Mouse (Mus musculus) natural killer cell, adult 2 months (primary cell): ENCODE measurements around the gene Olfr310.

Experiments
- DNase-seq, 2 experiments: peaks; one replicate each; pipeline ENCODE4 v3.0.0; 2022; ENCODE audit warnings: low spot score in 2 of 2

The Olfr310 gene

GRCm38 (mm10) chr7:86277072-86277471, at the start of gene Olfr310:
Gene Olfr310, minus strand, starts transcription at chr7:86277172.
- no peak for DNase-seq

- DNase-seq: no peak
Observed at GRCm38 (mm10) chr7:86325530-86325929, 48.6 kb upstream of the Olfr310 start, which contains the start of gene Olfr308. Gene Olfr308, minus strand, starts transcription at chr7:86325630.

- DNase-seq: no peak
Observed at GRCm38 (mm10) chr7:86321323-86321722, 44.4 kb upstream of the Olfr310 start.

GRCm38 (mm10) chr7:86313608-86314007, 36.6 kb upstream of the Olfr310 start, which contains the start of gene Olfr309:
Gene Olfr309, minus strand, starts transcription at chr7:86313708.
- DNase-seq: no peak

GRCm38 (mm10) chr7:86246208-86246607, 30.8 kb downstream of the Olfr310 start, which contains the start of gene Vmn2r76:
Gene Vmn2r76, minus strand, starts transcription at chr7:86246308.
- no peak for DNase-seq
